ENCODE assay signal across 9 mouse cellular contexts in the genomic region with DNA sequence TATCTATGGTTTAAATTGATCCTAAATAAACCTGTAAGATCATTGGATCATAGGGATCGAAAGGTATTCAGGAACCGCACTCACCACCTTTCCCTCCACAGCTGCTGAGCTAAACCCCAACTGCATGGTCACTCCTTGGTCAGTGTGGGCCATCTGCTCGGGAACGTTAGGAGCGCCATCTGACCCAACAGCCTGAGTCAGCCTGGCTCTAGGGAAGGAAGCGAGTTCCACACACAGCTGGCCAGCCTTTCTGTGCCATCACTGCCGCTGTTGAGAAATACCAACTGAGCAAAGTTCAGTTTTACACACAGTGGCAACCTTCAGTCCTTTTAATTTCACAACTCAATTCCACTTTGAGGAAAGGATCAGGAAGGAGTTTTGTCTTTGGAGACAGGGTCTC. TPM values are rescaled to one million over a fixed set of nuclear protein-coding genes. Genes with fewer than 3 reads are reported as not detected.
DNase-seq lines count a peak whose midpoint lies in the region; ATAC-seq and TF ChIP-seq lines count a peak whose summit lies in the region.
"Had no signal": no experiment of that assay in that cellular context is flagged by ENCODE, and none has a peak within 500 bp of the region (broad histone marks: within the 10 kb centered on the region; RNA-seq: fewer than 3 reads in every experiment).

No protein-coding gene starts in this region.

- ATAC-seq in liver, embryonic 12.5 days: no peak
- peak; percentile 43 for ATAC-seq in lung, postnatal 0 days

- H3K36me3 ChIP-seq in liver, embryonic 12.5 days: no peaks in the 10 kb centered on the region
- no peaks in the 10 kb centered on the region for H3K36me3 ChIP-seq in lung, postnatal 0 days (ENCODE audit: insufficient read depth, low read length)
- no peaks in the 10 kb centered on the region for H3K36me3 ChIP-seq in small intestine, adult 2 months (ENCODE audit: control insufficient read depth, insufficient read depth, low read length)
- H3K36me3 ChIP-seq: heart, embryonic 12.5 days; lung, embryonic 15.5 days had no signal

- no peak for TF ChIP-seq EP300 in lung, postnatal 0 days (IDR thresholded peaks at IDR 0.05)

- no peak overlapping the region for H3K4me3 ChIP-seq in liver, embryonic 12.5 days
- H3K4me3 ChIP-seq in bone marrow macrophage, adult 2 months (ENCODE audit: insufficient read depth, low read length): no peak overlapping the region
- H3K4me3 ChIP-seq in lung, postnatal 0 days (ENCODE audit: low read depth, low read length): no peak overlapping the region
- no peak overlapping the region for H3K4me3 ChIP-seq in small intestine, adult 2 months (ENCODE audit: low read depth, low read length)
- H3K4me3 ChIP-seq: heart, embryonic 12.5 days; lung, embryonic 15.5 days had no signal

- no peak overlapping the region for H3K27ac ChIP-seq in liver, embryonic 12.5 days
- H3K27ac ChIP-seq in bone marrow macrophage, adult 2 months (ENCODE audit: insufficient read depth, low read depth, low read length): peak overlapping the region; percentile 27; the same call in 1 of the 2 replicates
- H3K27ac ChIP-seq in lung, postnatal 0 days (ENCODE audit: low read length): no peak overlapping the region
- H3K27ac ChIP-seq in small intestine, adult 2 months (ENCODE audit: insufficient read depth, low read depth, low read length): peak overlapping the region; percentile 51; the same call in 1 of the 2 replicates
- H3K27ac ChIP-seq: lung, embryonic 15.5 days had no signal

- H3K27me3 ChIP-seq in liver, embryonic 12.5 days (replicated peaks): no peaks in the 10 kb centered on the region; the same call in 1 of the 2 replicates
- no peaks in the 10 kb centered on the region for H3K27me3 ChIP-seq in lung, postnatal 0 days (replicated peaks; ENCODE audit: insufficient read depth, low read length)
- no peaks in the 10 kb centered on the region for H3K27me3 ChIP-seq in small intestine, adult 2 months (ENCODE audit: control insufficient read depth, insufficient read depth, low read length)
- H3K27me3 ChIP-seq: heart, embryonic 12.5 days; lung, embryonic 15.5 days had no signal

- no peak for TF ChIP-seq CTCF in bone marrow macrophage, adult 2 months (IDR thresholded peaks at IDR 0.05; ENCODE audit: low read depth, low read length)
- TF ChIP-seq CTCF in lung, postnatal 0 days (IDR thresholded peaks at IDR 0.05): no peak
- TF ChIP-seq CTCF in small intestine, adult 2 months (IDR thresholded peaks at IDR 0.05; ENCODE audit: extremely low read depth, insufficient read length, insufficient replicate concordance, low read depth, low read length): no peak

- H3K9ac ChIP-seq in liver, embryonic 12.5 days: no peak overlapping the region
- H3K9ac ChIP-seq in lung, postnatal 0 days (replicated peaks; ENCODE audit: low read depth): no peak overlapping the region
- H3K9ac ChIP-seq: heart, embryonic 12.5 days; lung, embryonic 15.5 days had no signal

- no peak overlapping the region for H3K4me2 ChIP-seq in liver, embryonic 12.5 days
- H3K4me2 ChIP-seq in lung, postnatal 0 days (replicated peaks; ENCODE audit: low read depth, low read length): no peak overlapping the region
- H3K4me2 ChIP-seq: heart, embryonic 12.5 days; lung, embryonic 15.5 days had no signal

- H3K4me1 ChIP-seq in liver, embryonic 12.5 days: no peaks in the 10 kb centered on the region
- peaks cover 25% of the 10 kb centered on the region for H3K4me1 ChIP-seq in bone marrow macrophage, adult 2 months (ENCODE audit: control insufficient read depth, insufficient read depth, low read length)
- H3K4me1 ChIP-seq in lung, postnatal 0 days (ENCODE audit: insufficient read depth, low read depth, low read length): no peaks in the 10 kb centered on the region
- peaks cover 4% of the 10 kb centered on the region for H3K4me1 ChIP-seq in small intestine, adult 2 months (ENCODE audit: control insufficient read depth, insufficient read depth, insufficient read length, low read length)
- H3K4me1 ChIP-seq: lung, embryonic 15.5 days had no signal

- DNase-seq in liver: peak; percentile 12
- peak; percentile 36 for DNase-seq in lung, postnatal 0 days (ENCODE audit: low spot score)
- DNase-seq in urinary bladder, adult 2 months (ENCODE audit: low spot score): no peak
- DNase-seq in testis, postnatal 10 days (ENCODE audit: low spot score): no peak

- TF ChIP-seq POLR2A in bone marrow macrophage, adult 2 months (IDR thresholded peaks at IDR 0.05; ENCODE audit: borderline replicate concordance, low read depth, low read length): no peak
- TF ChIP-seq POLR2A in small intestine, adult 2 months (IDR thresholded peaks at IDR 0.05; ENCODE audit: low read depth, low read length): no peak

- WGBS in liver, embryonic 12.5 days (ENCODE audit: insufficient replicate concordance): 68% methylated on average over 7 of the region's 7 CpGs
- WGBS in lung, postnatal 0 days: 77% methylated on average over 7 of the region's 7 CpGs
- 48% methylated on average over 7 of the region's 7 CpGs for WGBS in small intestine, adult 2 months

- H3K9me3 ChIP-seq in liver, embryonic 12.5 days (replicated peaks): no peaks in the 10 kb centered on the region
- no peaks in the 10 kb centered on the region for H3K9me3 ChIP-seq in lung, postnatal 0 days (ENCODE audit: low read length)
- H3K9me3 ChIP-seq: heart, embryonic 12.5 days; lung, embryonic 15.5 days had no signal

RNA-seq across cellular contexts. Expression of gene B3gnt2, which starts 31.1 kb away (rescaled TPM):
- 4.8 and 5.5 TPM in 2 replicates for polyA plus RNA-seq in liver, embryonic 12.5 days (2016; fragmentation: Nextera tagmentation; extraction: Ambion mirVana)
- 19.7 and 20.5 TPM in 2 replicates for polyA plus RNA-seq in bone marrow macrophage, adult 2 months (2012; ENCODE audit: insufficient read depth, insufficient read length, missing spikeins)
- polyA plus RNA-seq in lung, postnatal 0 days (2015; fragmentation: Nextera tagmentation; extraction: Ambion mirVana): 20.4 and 22.3 TPM in 2 replicates
- polyA plus RNA-seq in small intestine, adult 2 months (2012; rRNA removed): 7.2 and 9.7 TPM in 2 replicates
- 22.6 and 25.7 TPM in 2 replicates for polyA plus RNA-seq in urinary bladder, adult 2 months (2012; rRNA removed)

Comparison
In these comparisons a context has a peak if more than half of its experiments do, and no peak if none do; other contexts are left out.
1. DNase-seq: peak in liver (single experiment) and lung, postnatal 0 days (single experiment); none in urinary bladder, adult 2 months (single experiment) and testis, postnatal 10 days (single experiment).
2. H3K27ac ChIP-seq: peak in bone marrow macrophage, adult 2 months (single experiment) and small intestine, adult 2 months (single experiment); none in liver, embryonic 12.5 days (single experiment) and lung, postnatal 0 days (single experiment).